Mouse (Mus musculus) CH12.LX (cell line): ENCODE measurements around the gene Card10. TPM values are rescaled to one million over a fixed set of nuclear protein-coding genes. Genes with fewer than 3 reads are reported as not detected.
A peak's percentile ranks its signal among the peaks of the same experiment; 100 is the strongest.

Source experiments
- DNase-seq: peaks from one replicate; pipeline ENCODE4 v3.0.0-alpha.2; 2013; ENCODE audit errors: extremely low read depth
- H3K27ac ChIP-seq: 2 replicates; pipeline ENCODE4 v1.5.1; 2012; ENCODE audit warnings: low read depth, mild to moderate bottlenecking, control low read depth, moderate library complexity; ENCODE audit not compliant: insufficient read depth
- H3K27me3 ChIP-seq: replicated peaks from 2 replicates; pipeline ENCODE3; 2012; ENCODE audit warnings: inconsistent platforms
- H3K36me3 ChIP-seq, 2 experiments: replicated peaks in 1 of 2; 2 replicates each; pipeline versions ENCODE3 to v1.6.1; 2012; ENCODE audit warnings: inconsistent platforms in 1 of 2, low read length in 1 of 2, mild to moderate bottlenecking in 1 of 2, mixed read lengths in 1 of 2, moderate library complexity in 1 of 2; ENCODE audit not compliant: control insufficient read depth in 1 of 2, insufficient read depth in 1 of 2
- H3K4me1 ChIP-seq, 2 experiments: 2 replicates each; pipeline ENCODE4 v1.6.1; 2012; ENCODE audit warnings: inconsistent platforms in 1 of 2, moderate library complexity in 1 of 2; ENCODE audit not compliant: insufficient read depth in 2 of 2, control insufficient read depth in 1 of 2
- H3K4me2 ChIP-seq: 2 replicates; pipeline ENCODE4 v1.6.1; 2012; ENCODE audit warnings: low read depth, mild to moderate bottlenecking, control low read depth; ENCODE audit not compliant: poor library complexity, insufficient read depth, severe bottlenecking
- H3K4me3 ChIP-seq, 3 experiments: fragments of 150-350 bp in 1 of 3; sonication (generic) in 1 of 3; replicated peaks in 1 of 3; 2 replicates each; pipeline versions ENCODE3 to v1.5.1; 2011 to 2012; ENCODE audit warnings: low read depth in 2 of 3, low read length in 2 of 3, mild to moderate bottlenecking in 2 of 3, moderate library complexity in 2 of 3, control low read depth in 1 of 3, improper control_type of control experiment in 1 of 3, inconsistent platforms in 1 of 3, mixed read lengths in 1 of 3; ENCODE audit not compliant: poor library complexity in 1 of 3
- H3K79me2 ChIP-seq: replicated peaks from 2 replicates; pipeline ENCODE4 v1.6.1; 2012; ENCODE audit warnings: mild to moderate bottlenecking, moderate library complexity; ENCODE audit not compliant: control insufficient read depth, poor library complexity, insufficient read depth, severe bottlenecking; ENCODE audit errors: extremely low read depth
- H3K9ac ChIP-seq: 2 replicates; pipeline ENCODE4 v1.6.1; 2012; ENCODE audit warnings: low read depth, mild to moderate bottlenecking, control low read depth, moderate library complexity; ENCODE audit not compliant: insufficient read depth
- H3K9me3 ChIP-seq: replicated peaks from 2 replicates; pipeline ENCODE3; 2012; ENCODE audit warnings: low read length, inconsistent platforms, mixed read lengths
- CHD2 ChIP-seq: IDR thresholded peaks from 2 replicates; pipeline ENCODE4 v1.6.1; 2011; ENCODE audit warnings: low read length, improper control_type of control experiment
- E2F4 ChIP-seq: IDR thresholded peaks from 2 replicates; pipeline ENCODE4 v1.6.1; 2011; ENCODE audit warnings: low read depth, low read length, improper control_type of control experiment; ENCODE audit not compliant: insufficient replicate concordance
- ELF1 ChIP-seq: IDR thresholded peaks from 2 replicates; pipeline ENCODE4 v1.6.1; 2014; ENCODE audit warnings: low read depth, mild to moderate bottlenecking, inconsistent platforms, low read length, improper control_type of control experiment
- EP300 ChIP-seq: IDR thresholded peaks from 2 replicates; pipeline ENCODE4 v1.6.1; 2011; ENCODE audit warnings: low read length, improper control_type of control experiment
- GABPA ChIP-seq: IDR thresholded peaks from 2 replicates; pipeline ENCODE4 v1.6.1; 2012; ENCODE audit warnings: low read depth, low read length, improper control_type of control experiment, inconsistent platforms; ENCODE audit not compliant: insufficient replicate concordance
- IRF4 ChIP-seq: IDR thresholded peaks from 2 replicates; pipeline ENCODE4 v1.6.1; 2014; ENCODE audit warnings: low read depth, mild to moderate bottlenecking, inconsistent platforms, low read length, improper control_type of control experiment
- JUN ChIP-seq: IDR thresholded peaks from 2 replicates; pipeline ENCODE4 v1.6.1; 2011; ENCODE audit warnings: low read depth, mild to moderate bottlenecking, low read length, improper control_type of control experiment, moderate library complexity; ENCODE audit not compliant: insufficient read depth
- MAFK ChIP-seq: IDR thresholded peaks from 2 replicates; pipeline ENCODE4 v1.6.1; 2011; ENCODE audit warnings: low read length, improper control_type of control experiment; ENCODE audit not compliant: insufficient replicate concordance
- MAX ChIP-seq: IDR thresholded peaks from 2 replicates; pipeline ENCODE4 v1.6.1; 2011; ENCODE audit warnings: low read length, improper control_type of control experiment
- MEF2A ChIP-seq: IDR thresholded peaks from 2 replicates; pipeline ENCODE4 v1.6.1; 2014; ENCODE audit warnings: low read depth, mild to moderate bottlenecking, inconsistent platforms, low read length, improper control_type of control experiment, borderline replicate concordance
- MYC ChIP-seq: IDR thresholded peaks from 2 replicates; pipeline ENCODE4 v1.6.1; 2011; ENCODE audit warnings: low read depth, mild to moderate bottlenecking, improper control_type of control experiment, low read length
- NRF1 ChIP-seq: IDR thresholded peaks from 2 replicates; pipeline ENCODE4 v1.6.1; 2014; ENCODE audit warnings: low read depth, mild to moderate bottlenecking, inconsistent platforms, low read length, improper control_type of control experiment, moderate library complexity
- SIN3A ChIP-seq: IDR thresholded peaks from 2 replicates; pipeline ENCODE4 v1.6.1; 2012; ENCODE audit warnings: low read length, improper control_type of control experiment, inconsistent platforms
- UBTF ChIP-seq: IDR thresholded peaks from 2 replicates; pipeline ENCODE4 v1.6.1; 2012; ENCODE audit warnings: low read depth, mild to moderate bottlenecking, inconsistent platforms, low read length, improper control_type of control experiment, moderate library complexity
- USF2 ChIP-seq: conservative IDR thresholded peaks from 2 replicates; pipeline ENCODE4 v1.6.1; 2011; ENCODE audit warnings: low read depth, low read length, improper control_type of control experiment
- ZKSCAN1 ChIP-seq: IDR thresholded peaks from 2 replicates; pipeline ENCODE4 v1.6.1; 2012; ENCODE audit warnings: low read depth, inconsistent platforms, low read length, improper control_type of control experiment, borderline replicate concordance
- ZNF384 ChIP-seq: IDR thresholded peaks from 2 replicates; pipeline ENCODE4 v1.6.1; 2012; ENCODE audit warnings: low read depth, low read length, improper control_type of control experiment, inconsistent platforms
- dilution Hi-C: fragments of 300-500 bp; cut with MboI; formaldehyde crosslinking; loops from 2 replicates; pipeline ENCODE4 v1.14.3; 2020; ENCODE audit warnings: low sequenced_read_pairs; ENCODE audit not compliant: extremely low pct_unique_long_range_greater_than_20kb, extremely low pct_ligation_motif_present
- in situ Hi-C: fragments of 300-500 bp; cut with MboI; formaldehyde crosslinking; loops from 3 replicates; pipeline ENCODE4 v1.14.3; 2019; ENCODE audit warnings: low sequenced_read_pairs, low pct_ligation_motif_present, low pct_unique_long_range_greater_than_20kb, mixed read lengths
- polyA plus RNA-seq: library from polyadenylated mRNA; unstranded; fragments of >175 nt; gene quantifications from 2 replicates; pipeline ENCODE4 v1.2.1, GENCODE M21; 2012; ENCODE audit warnings: low read depth; ENCODE audit not compliant: insufficient read length
- total RNA-seq, 2 experiments: library from RNA; depleted of rRNA; stranded (reverse); fragments of 300-350 nt in 1 of 2; fragments of >200 nt in 1 of 2; gene quantifications; 2 replicates each; pipeline ENCODE4 v1.2.3; 2012 to 2014

Gene Card10
- total and polyA plus RNA-seq, 3 experiments = 0.08 TPM; not detected in 2

DNA sequence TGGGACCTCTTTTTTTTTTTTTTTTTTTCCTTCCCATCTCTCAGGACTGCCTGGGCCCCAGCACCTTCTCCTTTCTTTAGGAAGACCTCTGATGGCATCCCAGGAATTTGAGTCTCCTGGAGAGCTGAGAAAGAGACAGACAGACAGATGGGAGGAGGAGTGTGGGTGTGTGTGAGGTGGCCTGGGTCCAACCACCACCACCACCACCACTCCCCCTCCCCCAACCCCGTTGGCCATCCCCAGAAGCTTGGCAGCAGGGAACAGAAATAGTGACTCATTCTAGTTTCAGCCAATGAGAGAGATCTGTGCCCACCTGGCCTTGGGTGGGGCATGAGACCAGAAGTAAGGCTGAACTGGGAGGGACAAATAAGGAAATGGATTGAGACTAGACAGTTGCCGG is 3.8 kb upstream of the Card10 start:
- Histone ChIP-seq H3K9ac (no peak overlapping the region), H3K4me3 (no peak overlapping the region), H3K9me3 (peaks cover 4% of the 10 kb centered on the region), H3K36me3 (no peaks in the 10 kb centered on the region), H3K79me2 (no peaks in the 10 kb centered on the region), H3K27ac (no peak overlapping the region), H3K27me3 (peaks cover 89% of the 10 kb centered on the region), H3K4me2 (no peak overlapping the region), H3K4me1 (peaks cover 21 to 39% of the 10 kb centered on the region in 2 experiments)
- in situ Hi-C loops (no loop called here), dilution Hi-C loops (no loop called here)
- no peak for DNase-seq
- TF ChIP-seq ELF1 (no peak), IRF4 (no peak), UBTF (no peak), GABPA (no peak), ZKSCAN1 (no peak), E2F4 (no peak), MAX (no peak), EP300 (no peak), CHD2 (peak; percentile 46; the same call in 1 of the 2 replicates), SIN3A (no peak), MEF2A (no peak), MAFK (no peak), ZNF384 (0 out of 2 replicates have a peak, but pooled peaks have one; percentile 12), MYC (no peak), NRF1 (no peak)

DNA sequence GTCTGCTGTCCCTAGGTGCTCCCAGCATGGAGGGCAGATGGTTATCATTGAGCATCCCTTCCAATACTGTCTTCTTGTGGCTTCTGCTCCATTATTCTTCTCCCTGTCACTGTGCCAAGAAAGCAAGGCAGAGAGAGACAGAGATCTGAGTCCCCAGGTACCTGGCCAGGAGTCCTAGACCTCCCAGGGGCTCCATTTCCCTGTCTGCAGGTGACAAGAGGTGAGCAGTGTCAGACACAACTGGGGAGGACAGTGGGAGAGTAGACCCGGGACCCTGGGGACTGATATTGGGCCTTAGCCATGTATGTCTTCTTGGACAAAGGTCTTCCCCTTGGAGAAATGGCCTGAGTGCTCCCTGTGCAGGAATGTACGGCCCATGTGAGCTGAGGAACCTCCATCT is 2.5 kb upstream of the Card10 start:
- no peak for TF ChIP-seq USF2
- no peak for TF ChIP-seq IRF4
- no peak for TF ChIP-seq CHD2
- TF ChIP-seq JUN = no peak
- Histone ChIP-seq H3K79me2 (no peaks in the 10 kb centered on the region), H3K4me1 (peaks cover 21 to 39% of the 10 kb centered on the region in 2 experiments), H3K4me2 (no peak overlapping the region), H3K9ac (no peak overlapping the region), H3K27ac (no peak overlapping the region), H3K36me3 (no peaks in the 10 kb centered on the region), H3K9me3 (peaks cover 4% of the 10 kb centered on the region), H3K4me3 (no peak overlapping the region), H3K27me3 (peaks cover 92% of the 10 kb centered on the region)
- in situ Hi-C loops (no loop called here), dilution Hi-C loops (no loop called here)
- no peak for DNase-seq
